Mouse (Mus musculus) midbrain, embryonic 13.5 days (tissue): ENCODE measurements around the gene Gm42791. TPM values are rescaled to one million over a fixed set of nuclear protein-coding genes. Genes with fewer than 3 reads are reported as not detected.

Experiments
- ATAC-seq: fragments of 200-750 bp; cut with Nextera tagmentation; 2 replicates; pipeline ENCODE4 v1.8.0; 2017; ENCODE audit warnings: mild to moderate bottlenecking, moderate TSS enrichment, moderate library complexity
- H3K27ac ChIP-seq: fragments of 300-500 bp; sonication (generic); 2 replicates; pipeline ENCODE4 v1.5.1; 2015; ENCODE audit warnings: inconsistent platforms, mild to moderate bottlenecking, moderate library complexity
- H3K27me3 ChIP-seq: fragments of 300-500 bp; sonication (generic); 2 replicates; pipeline ENCODE4 v1.6.1; 2015; ENCODE audit warnings: mild to moderate bottlenecking, inconsistent platforms
- H3K36me3 ChIP-seq: fragments of 300-500 bp; sonication (generic); 2 replicates; pipeline ENCODE4 v1.6.1; 2015; ENCODE audit warnings: mild to moderate bottlenecking, inconsistent platforms
- H3K4me1 ChIP-seq: fragments of 300-500 bp; sonication (generic); replicated peaks from 2 replicates; pipeline ENCODE4 v1.6.1; 2015; ENCODE audit warnings: inconsistent platforms
- H3K4me2 ChIP-seq: fragments of 300-500 bp; sonication (generic); replicated peaks from 2 replicates; pipeline ENCODE4 v1.6.1; 2015; ENCODE audit warnings: moderate library complexity, mild to moderate bottlenecking, inconsistent platforms
- H3K4me3 ChIP-seq: fragments of 300-500 bp; sonication (generic); replicated peaks from 2 replicates; pipeline ENCODE4 v1.5.1; 2015; ENCODE audit warnings: mild to moderate bottlenecking, inconsistent platforms
- H3K9ac ChIP-seq: fragments of 300-500 bp; sonication (generic); replicated peaks from 2 replicates; pipeline ENCODE4 v1.6.1; 2015; ENCODE audit warnings: mild to moderate bottlenecking, inconsistent platforms
- H3K9me3 ChIP-seq: fragments of 300-500 bp; sonication (generic); 2 replicates; pipeline ENCODE4 v1.6.1; 2016; ENCODE audit warnings: mild to moderate bottlenecking, inconsistent platforms
- WGBS: fragments of 180-500 bp; shearing (Covaris S2); methylation state at CpG from one replicate; pipeline ENCODE4 v1.1.7; 2015; 5-methylcytosine and 5-hydroxymethylcytosine counted together
- polyA plus RNA-seq: library from polyadenylated mRNA; unstranded; fragments of >200 nt; fragmentation: Nextera tagmentation; extraction: Ambion mirVana; gene quantifications from 2 replicates; pipeline ENCODE4 v1.2.1, GENCODE M21; 2015

The Gm42791 gene
- polyA plus RNA-seq, 1 experiment from 2014 or later = 2.0 TPM

DNA sequence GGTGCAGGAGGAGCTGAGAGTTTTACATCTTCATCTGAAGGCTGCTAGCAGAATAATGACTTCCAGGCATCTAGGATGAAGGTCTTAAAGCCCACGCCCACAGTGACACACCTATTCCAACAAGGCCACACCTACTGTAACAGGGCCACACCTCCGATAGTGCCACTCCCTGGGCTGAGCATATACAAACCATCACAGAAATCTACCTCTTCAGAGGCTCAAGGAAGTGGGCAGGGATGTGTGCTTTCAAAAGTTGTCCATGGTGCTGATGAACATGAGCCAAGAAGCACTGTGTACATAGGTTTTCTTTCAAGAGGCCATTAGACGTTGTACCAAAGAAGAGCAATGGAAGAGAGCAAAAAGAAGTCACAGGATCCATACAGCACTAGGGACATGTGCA, 137.4 kb downstream of the Gm42791 start:
- Histone ChIP-seq H3K9me3 (no peaks in the 10 kb centered on the region), H3K4me3 (no peak overlapping the region), H3K9ac (no peak overlapping the region), H3K36me3 (no peaks in the 10 kb centered on the region), H3K4me1 (peaks cover 6% of the 10 kb centered on the region), H3K4me2 (no peak overlapping the region), H3K27ac (no peak overlapping the region), H3K27me3 (no peaks in the 10 kb centered on the region)
- no peak for ATAC-seq
- 89% methylated on average over 3 of the region's 3 CpGs for WGBS

DNA sequence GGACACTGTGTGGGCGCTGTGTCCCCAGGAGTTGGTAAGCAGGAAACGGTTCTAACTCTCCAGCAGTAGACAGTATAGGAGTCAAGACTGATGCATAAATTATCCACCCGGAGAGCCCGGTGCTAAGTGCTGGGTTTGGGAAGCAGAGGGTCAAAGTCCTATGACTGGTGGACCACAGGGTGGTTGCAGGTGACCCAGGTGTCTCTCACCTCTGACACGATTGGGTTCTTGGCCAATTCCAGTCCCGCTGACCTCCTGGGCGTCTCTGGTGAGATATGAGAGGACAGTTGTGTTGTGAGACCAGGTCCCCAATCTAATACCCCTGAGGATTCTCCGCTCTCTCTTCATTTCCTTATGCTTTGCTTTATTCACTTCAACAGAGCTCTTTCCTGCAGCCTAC, 139.9 kb downstream of the Gm42791 start:
- no peak overlapping the region for H3K27ac ChIP-seq
- 89% methylated on average over 8 of the region's 8 CpGs for WGBS
- ATAC-seq = no peak

DNA sequence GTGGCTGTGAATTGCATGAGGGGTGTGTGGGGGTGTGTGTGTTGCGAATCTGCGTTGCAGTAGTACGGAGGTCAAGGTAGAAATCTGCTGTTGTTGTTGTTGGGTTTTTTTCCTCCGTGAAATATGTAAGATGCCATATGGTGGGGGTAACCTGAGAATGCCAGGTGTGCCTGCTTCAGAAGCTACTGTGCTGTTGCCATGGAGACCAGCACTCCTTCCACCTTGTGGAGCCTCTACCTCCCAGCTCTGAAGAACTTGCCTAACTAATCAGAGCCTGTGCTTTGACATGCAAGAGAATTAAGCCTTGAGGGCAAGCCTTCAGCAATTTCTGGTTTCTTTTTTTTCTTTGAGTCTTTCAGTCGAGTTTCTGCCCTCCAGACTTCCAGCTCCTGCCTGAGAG, 140.8 kb downstream of the Gm42791 start:
- Histone ChIP-seq H3K36me3 (no peaks in the 10 kb centered on the region), H3K27ac (no peak overlapping the region), H3K4me3 (no peak overlapping the region), H3K4me1 (peaks cover 6% of the 10 kb centered on the region), H3K9me3 (no peaks in the 10 kb centered on the region), H3K9ac (no peak overlapping the region), H3K27me3 (no peaks in the 10 kb centered on the region), H3K4me2 (no peak overlapping the region)
- peak; percentile 40; the same call in 1 of the 2 replicates for ATAC-seq
- 46% methylated on average over 5 of the region's 5 CpGs for WGBS

More for the DNA sequence above, 139.9 kb downstream of the Gm42791 start:
- Histone ChIP-seq H3K4me2 (no peak overlapping the region), H3K4me1 (peaks cover 6% of the 10 kb centered on the region), H3K36me3 (no peaks in the 10 kb centered on the region), H3K27me3 (no peaks in the 10 kb centered on the region), H3K4me3 (no peak overlapping the region), H3K9me3 (no peaks in the 10 kb centered on the region), H3K9ac (no peak overlapping the region)

DNA sequence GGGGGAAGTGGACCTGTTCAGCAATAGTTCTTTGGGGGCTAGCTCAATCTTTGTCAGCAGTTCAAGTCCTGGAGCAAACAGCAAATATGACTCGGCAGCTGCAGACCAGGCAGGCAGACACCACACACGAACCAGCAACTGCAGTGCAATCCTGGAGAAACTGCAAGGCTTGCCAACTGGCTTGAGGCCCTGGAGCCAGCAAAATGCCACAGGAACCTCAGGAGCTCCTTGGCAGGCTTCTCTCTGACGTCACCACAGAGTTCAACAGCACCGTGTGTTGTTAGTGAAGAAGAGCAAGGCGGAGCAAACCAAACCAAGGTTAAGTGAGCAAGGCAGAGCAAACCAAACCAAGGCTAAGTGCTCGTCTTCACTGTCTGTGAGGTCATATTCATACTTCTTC, 145.4 kb downstream of the Gm42791 start:
- Histone ChIP-seq H3K9me3 (no peaks in the 10 kb centered on the region), H3K27ac (no peak overlapping the region), H3K4me3 (no peak overlapping the region), H3K36me3 (no peaks in the 10 kb centered on the region), H3K4me1 (peaks cover 12% of the 10 kb centered on the region), H3K27me3 (no peaks in the 10 kb centered on the region), H3K9ac (no peak overlapping the region), H3K4me2 (no peak overlapping the region)
- no peak for ATAC-seq
- WGBS = 92% methylated on average over 6 of the region's 6 CpGs

DNA sequence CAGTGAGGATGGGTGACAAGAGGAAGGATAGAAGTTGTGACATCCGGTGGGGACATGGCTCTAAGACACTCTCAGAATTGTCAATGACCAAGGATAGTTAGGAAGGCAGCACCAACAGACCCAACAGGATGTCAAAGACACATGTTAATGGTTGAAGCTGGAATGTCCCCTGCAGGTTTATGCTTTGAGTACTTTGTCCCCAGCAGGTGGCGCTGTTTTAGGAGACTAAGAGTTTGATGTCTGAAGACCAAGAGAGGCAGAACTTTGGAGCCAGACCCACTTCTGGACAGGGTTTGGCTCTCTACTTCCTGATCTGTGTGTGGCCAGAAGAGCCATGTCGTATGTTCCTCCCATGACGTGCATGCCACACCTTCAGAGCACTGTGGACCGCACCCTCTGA, 147.9 kb downstream of the Gm42791 start:
- Histone ChIP-seq H3K27ac (no peak overlapping the region), H3K4me3 (no peak overlapping the region), H3K4me2 (no peak overlapping the region), H3K4me1 (peaks cover 6% of the 10 kb centered on the region), H3K27me3 (no peaks in the 10 kb centered on the region), H3K9ac (no peak overlapping the region), H3K9me3 (no peaks in the 10 kb centered on the region), H3K36me3 (no peaks in the 10 kb centered on the region)
- no peak for ATAC-seq
- 93% methylated on average over 5 of the region's 5 CpGs for WGBS

Other genes starting within 250 kb of the Gm42791 start
- gene Katnal1, start 65.8 kb downstream of the Gm42791 start, polyA plus RNA-seq = 39.3 and 39.5 TPM in 2 replicates
- gene Uspl1, start 189.2 kb upstream of the Gm42791 start, polyA plus RNA-seq = 64.4 and 64.8 TPM in 2 replicates
- gene Hmgb1, start 189.3 kb upstream of the Gm42791 start, polyA plus RNA-seq = 1,097 and 1,253 TPM in 2 replicates